Mouse (Mus musculus) kidney, adult 9 months (tissue): ENCODE measurements around the gene Slc13a3.
"Not testable (repeated sequence)": the region's sequence is repeated elsewhere in the genome, so short reads cannot be mapped to it uniquely, and the experiment has no call there.

Experiments
- DNase-seq: peaks from one replicate; pipeline ENCODE4 v3.0.0; 2022

Slc13a3 gene

GRCm38 (mm10) chr2:165473003-165473402, at the start of gene Slc13a3:
Gene Slc13a3, minus strand, starts transcription at chr2:165473230.
- DNase-seq: peak; percentile 77

GRCm38 (mm10) chr2:165515178-165515728, 42.2 kb upstream of the Slc13a3 start:
- no peak for DNase-seq

GRCm38 (mm10) chr2:165512870-165513600, 40.0 kb upstream of the Slc13a3 start:
- peak; percentile 80 for DNase-seq

GRCm38 (mm10) chr2:165512426-165512825, 39.4 kb upstream of the Slc13a3 start:
- DNase-seq: no peak

- DNase-seq: not testable (repeated sequence)
Observed at GRCm38 (mm10) chr2:165511530-165511929, 38.5 kb upstream of the Slc13a3 start.

- DNase-seq: not testable (repeated sequence)
Observed at GRCm38 (mm10) chr2:165510914-165511458, 38.0 kb upstream of the Slc13a3 start.

- DNase-seq: no peak
Observed at GRCm38 (mm10) chr2:165510466-165510865, 37.4 kb upstream of the Slc13a3 start.

- no peak for DNase-seq
Observed at GRCm38 (mm10) chr2:165509686-165510085, 36.7 kb upstream of the Slc13a3 start.

- DNase-seq: no peak
Observed at GRCm38 (mm10) chr2:165503259-165504203, 30.5 kb upstream of the Slc13a3 start, which contains the start of gene Slc2a10. Gene Slc2a10, plus strand, starts transcription at chr2:165503787.

GRCm38 (mm10) chr2:165498816-165499215, 25.8 kb upstream of the Slc13a3 start:
- no peak for DNase-seq

GRCm38 (mm10) chr2:165497706-165498275, 24.8 kb upstream of the Slc13a3 start:
- DNase-seq: no peak

GRCm38 (mm10) chr2:165496251-165496650, 23.2 kb upstream of the Slc13a3 start:
- peak; percentile 59 for DNase-seq

GRCm38 (mm10) chr2:165494495-165494894, 21.5 kb upstream of the Slc13a3 start:
- DNase-seq: no peak

- DNase-seq: peak; percentile 21
Observed at GRCm38 (mm10) chr2:165493587-165494210, 20.7 kb upstream of the Slc13a3 start.

- DNase-seq: peak; percentile 84
Observed at GRCm38 (mm10) chr2:165492648-165493553, 19.9 kb upstream of the Slc13a3 start, which contains the start of gene Trp53rka. Gene Trp53rka, minus strand, starts transcription at chr2:165493324.

GRCm38 (mm10) chr2:165486881-165487535, 14.0 kb upstream of the Slc13a3 start:
- peak; percentile 60 for DNase-seq

- DNase-seq: no peak
Observed at GRCm38 (mm10) chr2:165486401-165486800, 13.4 kb upstream of the Slc13a3 start.

- no peak for DNase-seq
Observed at GRCm38 (mm10) chr2:165485826-165486225, 12.8 kb upstream of the Slc13a3 start.

- DNase-seq: no peak
Observed at GRCm38 (mm10) chr2:165484152-165484551, 11.1 kb upstream of the Slc13a3 start.

- no peak for DNase-seq
Observed at GRCm38 (mm10) chr2:165482003-165482402, 9.0 kb upstream of the Slc13a3 start.
